9 mouse cellular contexts compared by ENCODE assay signal in genomic region chr6:47649961-47650360, GRCm38 (mm10). TPM values are rescaled to one million over a fixed set of nuclear protein-coding genes. Genes with fewer than 3 reads are reported as not detected.
A peak's percentile ranks its signal among the peaks of the same experiment; 100 is the strongest.
DNase-seq lines count a peak whose midpoint lies in the region; ATAC-seq lines count a peak whose summit lies in the region.
"Had no signal": no experiment of that assay in that cellular context is flagged by ENCODE, and none has a peak within 500 bp of the region (broad histone marks: within the 10 kb centered on the region; RNA-seq: fewer than 3 reads in every experiment).

No protein-coding gene starts in this region.

- intact Hi-C loops in heart, postnatal 25 days (cut with DNase I) = no loop called here

- DNase-seq in heart, postnatal 25 days (ENCODE audit: low spot score) = no peak
- peak; percentile 55 for DNase-seq in retina, embryonic 14.5 days (ENCODE audit: low spot score)
- no peak for DNase-seq in retina, postnatal 1 day
- peak; percentile 45 for DNase-seq in cerebellum, adult 11-12 months
- peak; percentile 23 for DNase-seq in layer of hippocampus, adult 9-11 months
- peak; percentile 9 for DNase-seq in testis, postnatal 14 days (ENCODE audit: low spot score)
- DNase-seq in forebrain, embryonic 11.5 days (ENCODE audit: low spot score) = no peak

- no peak overlapping the region for H3K4me2 ChIP-seq in heart, embryonic 12.5 days
- H3K4me2 ChIP-seq in forebrain, embryonic 11.5 days (ENCODE audit: low read depth, low read length, severe bottlenecking) = no peak overlapping the region

- peaks cover 23% of the 10 kb centered on the region for H3K27me3 ChIP-seq in heart, embryonic 12.5 days (replicated peaks)
- no peaks in the 10 kb centered on the region for H3K27me3 ChIP-seq in forebrain, embryonic 11.5 days (ENCODE audit: control insufficient read depth, insufficient read depth, low read length)
- H3K27me3 ChIP-seq: neural tube, embryonic 13.5 days had no signal

- H3K4me1 ChIP-seq in heart, embryonic 12.5 days (replicated peaks) = no peaks in the 10 kb centered on the region
- H3K4me1 ChIP-seq in forebrain, embryonic 11.5 days (replicated peaks; ENCODE audit: control insufficient read depth, insufficient read depth, low read length) = no peaks in the 10 kb centered on the region
- H3K4me1 ChIP-seq: neural tube, embryonic 13.5 days had no signal

- no peak for ATAC-seq in heart, embryonic 12.5 days (ENCODE audit: insufficient number of reproducible peaks, low FRiP score)
- ATAC-seq in forebrain, embryonic 11.5 days (replicated peaks; ENCODE audit: low FRiP score) = no peak

- H3K4me3 ChIP-seq in heart, embryonic 12.5 days = 0 out of 2 replicates have a peak overlapping the region, but pooled peaks have one; percentile 85
- no peak overlapping the region for H3K4me3 ChIP-seq in forebrain, embryonic 11.5 days (ENCODE audit: low read depth, low read length)

- H3K9ac ChIP-seq in heart, embryonic 12.5 days = no peak overlapping the region
- no peak overlapping the region for H3K9ac ChIP-seq in forebrain, embryonic 11.5 days (ENCODE audit: low read length)
- H3K9ac ChIP-seq: neural tube, embryonic 13.5 days had no signal

- no peaks in the 10 kb centered on the region for H3K36me3 ChIP-seq in heart, embryonic 12.5 days
- H3K36me3 ChIP-seq in forebrain, embryonic 11.5 days (ENCODE audit: control insufficient read depth, insufficient read depth, low read length) = no peaks in the 10 kb centered on the region
- H3K36me3 ChIP-seq: neural tube, embryonic 13.5 days had no signal

- no peaks in the 10 kb centered on the region for H3K9me3 ChIP-seq in heart, embryonic 12.5 days (replicated peaks)
- H3K9me3 ChIP-seq in forebrain, embryonic 11.5 days (ENCODE audit: control insufficient read depth, low read length) = no peaks in the 10 kb centered on the region
- H3K9me3 ChIP-seq: neural tube, embryonic 13.5 days had no signal

- WGBS in heart, embryonic 12.5 days = 83% methylated on average over 6 of the region's 6 CpGs
- 91% methylated on average over 6 of the region's 6 CpGs for WGBS in forebrain, embryonic 11.5 days

- H3K27ac ChIP-seq in heart, embryonic 12.5 days (ENCODE audit: poor library complexity, severe bottlenecking) = no peak overlapping the region
- H3K27ac ChIP-seq in forebrain, embryonic 11.5 days (ENCODE audit: low read depth, low read length) = no peak overlapping the region
- H3K27ac ChIP-seq: neural tube, embryonic 13.5 days had no signal

RNA-seq across cellular contexts. Expression of gene Ezh2, which starts 54.8 kb away (rescaled TPM):
- polyA plus RNA-seq in heart, embryonic 12.5 days (2016; fragmentation: Nextera tagmentation; extraction: Ambion mirVana) = 69.7 and 70.0 TPM in 2 replicates
- total RNA-seq in heart, postnatal 25 days (2021) = 10 to 100 TPM in 1 of 2 experiments, 1 to 10 TPM in 1; 9.9 to 12.3 TPM
- 198 and 216 TPM in 2 replicates for polyA plus RNA-seq in forebrain, embryonic 11.5 days (2014; fragmentation: Nextera tagmentation; extraction: Ambion mirVana)

Comparison
In these comparisons a context has a peak if more than half of its experiments do, and no peak if none do; other contexts are left out.
1. DNase-seq: peak in retina, embryonic 14.5 days (single experiment), cerebellum, adult 11-12 months (single experiment), layer of hippocampus, adult 9-11 months (single experiment) and testis, postnatal 14 days (single experiment); none in heart, postnatal 25 days (single experiment), retina, postnatal 1 day (single experiment) and forebrain, embryonic 11.5 days (single experiment).